Mouse (Mus musculus): ENCODE data around the gene Fam241b. TPM values are rescaled to one million over a fixed set of nuclear protein-coding genes. Genes with fewer than 3 reads are reported as not detected.

Gene Fam241b
- polyA plus RNA-seq, 1 experiment from 2014 or later: 110 TPM

DNA sequence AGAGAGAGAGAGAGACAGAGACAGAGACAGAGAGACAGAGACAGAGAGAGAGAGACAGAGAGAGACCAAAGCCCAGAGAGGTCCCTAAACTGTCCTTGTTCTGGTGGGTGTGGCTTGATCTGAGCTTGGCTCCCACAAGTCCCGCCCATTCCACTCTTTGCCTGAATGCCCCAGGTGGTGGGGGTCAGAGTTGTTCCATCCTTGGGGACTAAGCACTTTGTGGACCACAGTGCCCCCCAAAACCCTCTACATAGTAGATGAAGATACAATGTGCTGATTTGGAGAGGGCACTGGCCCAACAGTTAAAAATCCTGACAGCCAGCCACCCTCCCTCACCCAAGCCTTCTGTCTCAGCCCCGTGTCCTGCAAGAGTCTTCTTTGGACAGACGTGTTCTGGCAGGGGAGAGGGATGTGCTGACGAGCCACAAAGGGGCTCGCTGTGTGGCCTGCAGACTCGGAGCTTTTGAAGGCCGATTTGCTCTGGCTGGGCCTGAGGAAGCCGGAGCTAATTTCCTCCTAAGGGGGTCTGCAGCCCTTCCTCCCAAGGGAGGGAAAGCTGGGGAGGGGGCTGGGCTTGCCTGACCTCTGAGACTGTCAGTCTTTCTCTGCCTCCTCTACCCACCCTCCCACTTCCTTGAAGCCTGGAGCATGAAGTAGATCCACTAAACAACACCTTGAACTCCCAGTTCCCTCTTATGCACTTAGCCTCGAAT lies 29.3 kb upstream of the Fam241b start:
- ATAC-seq: peak; percentile 75
- 4% methylated on average over 9 of the region's 9 CpGs for WGBS
- no peak overlapping the region for H3K27ac ChIP-seq
- no peak overlapping the region for H3K9ac ChIP-seq (replicated peaks)
- peaks cover 25% of the 10 kb centered on the region for H3K4me1 ChIP-seq (replicated peaks)
- no peak overlapping the region for H3K4me3 ChIP-seq (replicated peaks)
- H3K27me3 ChIP-seq: peaks cover 67% of the 10 kb centered on the region
- no peaks in the 10 kb centered on the region for H3K36me3 ChIP-seq
- H3K9me3 ChIP-seq: no peaks in the 10 kb centered on the region; the same call in 1 of the 2 replicates
- 0 out of 2 replicates have a peak overlapping the region, but pooled peaks have one; percentile 2 for H3K4me2 ChIP-seq (replicated peaks)

DNA sequence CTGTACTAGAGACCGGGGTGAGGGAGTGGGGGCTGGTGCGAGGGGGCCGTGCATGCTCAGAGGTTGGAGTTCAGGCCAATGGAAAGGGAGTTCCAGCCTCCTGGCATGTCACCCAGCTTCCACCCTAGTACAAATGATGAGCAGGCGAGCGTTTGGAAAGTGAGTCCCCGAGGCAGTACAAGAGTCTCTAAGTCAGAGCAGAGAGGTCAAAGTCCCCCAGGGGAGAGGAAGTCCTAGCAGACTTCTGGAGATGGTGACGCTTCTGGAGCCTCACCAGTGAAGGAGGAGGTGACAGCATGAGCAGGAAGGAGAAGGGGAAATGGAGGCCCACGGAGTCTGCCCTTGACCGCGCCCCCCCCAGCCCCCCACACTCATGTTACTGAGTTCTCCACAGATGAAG lies 18.7 kb upstream of the Fam241b start:
- Histone ChIP-seq H3K27ac (no peak overlapping the region), H3K9me3 (no peaks in the 10 kb centered on the region), H3K9ac (replicated peaks) (no peak overlapping the region), H3K4me3 (replicated peaks) (no peak overlapping the region), H3K36me3 (no peaks in the 10 kb centered on the region), H3K4me2 (replicated peaks) (no peak overlapping the region), H3K4me1 (replicated peaks) (no peaks in the 10 kb centered on the region), H3K27me3 (peaks cover 7% of the 10 kb centered on the region)
- 57% methylated on average over 10 of the region's 10 CpGs for WGBS
- ATAC-seq: no peak

DNA sequence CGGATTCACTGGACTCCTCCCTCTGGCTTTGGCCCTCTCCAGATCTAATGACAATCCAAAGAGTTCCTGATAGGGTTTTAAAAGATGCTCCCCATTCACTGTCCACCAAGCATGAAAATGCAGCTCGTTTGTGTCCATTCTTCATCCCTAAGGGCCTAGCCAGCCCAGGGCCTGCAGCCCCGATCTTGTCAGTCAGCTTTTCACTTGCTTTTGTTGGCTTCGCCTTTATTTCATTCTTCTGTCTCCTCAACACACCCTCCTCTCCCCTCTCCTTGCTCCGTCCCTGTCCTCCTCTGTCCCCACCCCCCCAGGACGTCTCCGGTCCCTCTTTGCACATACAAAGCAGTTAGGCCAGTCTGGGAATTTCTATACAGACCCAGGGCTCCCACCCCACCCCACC lies 6.2 kb upstream of the Fam241b start:
- no peak overlapping the region for H3K4me2 ChIP-seq (replicated peaks)
- ATAC-seq: no peak
- 8% methylated on average over 7 of the region's 7 CpGs for WGBS
- no peak overlapping the region for H3K9ac ChIP-seq (replicated peaks)
- H3K27ac ChIP-seq: no peak overlapping the region
- H3K4me1 ChIP-seq (replicated peaks): peaks cover 8% of the 10 kb centered on the region
- no peaks in the 10 kb centered on the region for H3K9me3 ChIP-seq
- peaks cover 30% of the 10 kb centered on the region for H3K27me3 ChIP-seq
- H3K36me3 ChIP-seq: no peaks in the 10 kb centered on the region
- no peak overlapping the region for H3K4me3 ChIP-seq (replicated peaks)

DNA sequence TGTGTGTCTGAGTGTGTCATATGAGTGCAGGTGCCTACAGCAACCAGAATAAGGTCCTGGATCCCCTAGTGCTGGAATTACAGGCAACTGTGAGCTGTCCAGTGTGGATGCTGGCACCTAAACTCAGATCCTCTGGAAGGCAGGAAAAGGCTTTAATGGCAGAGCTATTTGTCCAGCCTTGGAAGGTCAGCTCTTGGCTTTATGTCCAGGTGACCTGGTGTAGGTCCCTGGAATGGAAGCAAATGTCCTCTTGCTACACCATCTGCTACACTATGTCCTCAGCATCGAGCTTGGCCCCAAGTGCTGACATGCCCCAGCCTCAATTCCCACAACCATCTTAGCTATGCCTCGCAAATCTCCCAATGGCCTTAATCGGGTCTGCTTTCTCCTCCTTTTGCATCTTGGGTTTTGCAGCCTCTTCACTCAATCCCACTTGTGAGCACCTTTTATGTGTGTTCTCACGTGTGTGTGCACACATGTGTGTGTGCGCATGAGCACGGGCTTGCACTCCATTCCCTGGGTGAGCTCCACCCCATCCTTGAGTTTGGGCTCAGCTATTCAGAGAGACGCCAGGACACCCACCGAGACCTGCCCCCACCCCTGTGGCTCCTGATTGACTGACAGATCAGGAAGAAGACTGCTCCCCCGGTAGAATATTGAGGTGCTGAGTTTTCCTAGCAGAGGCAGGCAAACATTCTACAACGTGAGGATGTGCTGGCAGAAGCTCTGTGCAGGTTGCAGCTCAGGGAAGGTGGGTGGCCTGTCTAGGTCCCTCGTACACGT lies 3.9 kb upstream of the Fam241b start:
- Histone ChIP-seq H3K9ac (replicated peaks) (no peak overlapping the region), H3K36me3 (no peaks in the 10 kb centered on the region), H3K9me3 (no peaks in the 10 kb centered on the region), H3K27ac (no peak overlapping the region), H3K27me3 (peaks cover 26% of the 10 kb centered on the region), H3K4me3 (replicated peaks) (no peak overlapping the region), H3K4me1 (replicated peaks) (peaks cover 8% of the 10 kb centered on the region), H3K4me2 (replicated peaks) (no peak overlapping the region)
- 47% methylated on average over 12 of the region's 12 CpGs for WGBS
- ATAC-seq: no peak

DNA sequence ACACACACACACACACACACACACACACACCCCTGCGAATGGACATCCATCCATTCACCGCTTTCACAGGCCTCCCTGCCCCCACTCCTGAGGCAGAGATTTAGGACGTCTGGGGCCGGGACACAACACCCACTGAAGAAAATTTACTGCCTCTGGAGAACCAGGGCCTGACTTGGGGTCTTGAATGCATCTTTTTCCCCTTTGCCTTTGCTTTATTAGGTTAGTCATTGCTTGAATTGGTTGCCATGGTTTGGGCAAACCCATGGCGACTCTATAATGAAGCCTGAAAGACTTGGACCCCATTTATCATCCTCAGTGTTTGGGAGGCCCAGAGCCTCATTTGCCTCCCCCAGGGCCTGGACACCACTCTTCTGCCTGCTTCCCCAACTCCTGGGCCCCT lies 2.2 kb upstream of the Fam241b start:
- Histone ChIP-seq H3K36me3 (no peaks in the 10 kb centered on the region), H3K9me3 (no peaks in the 10 kb centered on the region), H3K4me3 (replicated peaks) (no peak overlapping the region), H3K4me1 (replicated peaks) (peaks cover 8% of the 10 kb centered on the region), H3K27ac (no peak overlapping the region), H3K27me3 (peaks cover 25% of the 10 kb centered on the region), H3K4me2 (replicated peaks) (no peak overlapping the region), H3K9ac (replicated peaks) (no peak overlapping the region)
- WGBS: 54% methylated on average over 5 of the region's 5 CpGs
- no peak for ATAC-seq

DNA sequence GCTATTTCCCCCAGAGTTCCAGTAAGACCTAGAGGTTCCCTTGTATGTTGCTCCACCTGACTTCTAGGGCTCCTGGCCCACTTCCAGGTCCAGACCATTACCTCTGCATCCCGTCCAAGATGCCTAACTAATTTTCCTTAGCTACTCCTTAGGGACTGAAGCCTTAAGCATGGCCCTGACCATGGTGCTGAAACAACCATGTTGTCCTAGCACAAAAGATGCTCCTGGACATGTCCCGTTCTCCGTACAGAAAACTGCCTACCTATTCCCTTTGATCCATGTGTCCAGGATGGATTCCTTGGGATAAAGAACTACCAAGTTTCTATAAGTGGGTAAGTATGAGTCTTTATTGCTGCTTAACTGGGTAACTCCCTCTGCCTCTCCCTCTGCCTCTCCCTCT lies 5.7 kb downstream of the Fam241b start:
- Histone ChIP-seq H3K36me3 (no peaks in the 10 kb centered on the region), H3K4me3 (replicated peaks) (no peak overlapping the region), H3K9me3 (no peaks in the 10 kb centered on the region), H3K27me3 (peaks cover 67% of the 10 kb centered on the region), H3K27ac (no peak overlapping the region), H3K9ac (replicated peaks) (no peak overlapping the region), H3K4me2 (replicated peaks) (no peak overlapping the region), H3K4me1 (replicated peaks) (peaks cover 11% of the 10 kb centered on the region)
- no peak for ATAC-seq
- 17% methylated on average over 3 of the region's 3 CpGs for WGBS

DNA sequence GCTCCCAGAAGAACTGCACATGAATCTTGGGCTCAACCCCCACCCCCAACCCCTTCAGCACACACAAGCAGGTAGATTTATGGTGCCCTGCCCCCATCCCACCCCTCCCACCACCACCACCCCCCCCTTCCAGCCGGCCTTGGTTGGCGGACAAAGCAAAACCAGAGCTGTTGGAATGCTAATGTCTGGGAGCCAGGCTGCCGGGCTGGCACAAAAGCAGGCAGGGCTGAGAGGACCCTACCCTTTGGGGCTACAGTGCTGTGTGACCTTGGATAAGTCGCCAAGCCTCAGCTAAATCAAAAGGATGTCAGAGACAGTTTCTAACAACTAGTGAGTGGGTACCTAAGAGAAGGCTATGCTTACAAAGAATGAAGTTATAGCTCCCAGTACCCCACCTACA lies 6.6 kb downstream of the Fam241b start:
- no peak for ATAC-seq
- no peak overlapping the region for H3K9ac ChIP-seq (replicated peaks)
- 2% methylated on average over 4 of the region's 4 CpGs for WGBS
- no peak overlapping the region for H3K4me3 ChIP-seq (replicated peaks)
- H3K4me1 ChIP-seq (replicated peaks): peaks cover 17% of the 10 kb centered on the region
- H3K36me3 ChIP-seq: no peaks in the 10 kb centered on the region
- no peak overlapping the region for H3K4me2 ChIP-seq (replicated peaks)
- H3K27me3 ChIP-seq: peaks cover 76% of the 10 kb centered on the region
- H3K27ac ChIP-seq: no peak overlapping the region
- no peaks in the 10 kb centered on the region for H3K9me3 ChIP-seq

DNA sequence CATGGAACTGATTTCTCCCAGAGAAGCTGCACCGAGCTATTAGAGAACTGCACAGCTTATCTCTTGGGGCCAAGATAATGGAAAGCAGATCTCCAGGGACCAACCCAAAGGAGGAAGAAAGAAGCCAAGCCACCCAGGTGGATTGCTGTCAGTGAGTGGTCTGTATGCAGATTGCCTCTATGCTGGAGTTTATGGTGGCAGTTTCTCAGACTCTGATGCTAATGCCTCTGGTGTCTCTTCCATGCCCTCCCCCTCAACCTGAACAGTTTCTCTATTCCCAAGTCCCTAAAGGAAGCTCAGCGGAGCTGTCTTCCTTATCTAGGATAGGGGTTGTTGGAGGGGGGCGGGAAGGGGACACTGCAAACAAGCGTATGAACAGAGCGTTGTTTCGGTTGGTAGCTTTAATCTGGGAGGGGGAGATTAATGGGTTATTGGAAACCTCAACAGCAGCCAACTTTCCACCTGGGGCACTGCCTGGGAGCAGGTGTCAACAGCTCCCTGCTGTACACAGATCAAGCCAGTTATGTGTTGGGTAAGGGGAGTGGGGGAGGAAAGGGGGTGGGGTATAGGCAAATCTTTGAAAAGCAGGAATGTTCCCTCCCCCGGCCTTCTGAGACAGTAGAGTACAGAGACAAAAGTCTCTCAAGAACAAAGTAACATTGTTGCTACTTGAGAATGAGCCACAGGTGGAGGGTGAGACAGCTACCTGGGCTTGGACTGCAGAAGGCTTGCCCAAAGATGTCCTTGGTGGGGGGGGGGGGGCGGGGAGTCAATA lies 7.8 kb downstream of the Fam241b start:
- Histone ChIP-seq H3K36me3 (no peaks in the 10 kb centered on the region), H3K9me3 (no peaks in the 10 kb centered on the region), H3K4me1 (replicated peaks) (peaks cover 17% of the 10 kb centered on the region), H3K4me3 (replicated peaks) (no peak overlapping the region), H3K27me3 (peaks cover 88% of the 10 kb centered on the region), H3K9ac (replicated peaks) (no peak overlapping the region), H3K4me2 (replicated peaks) (no peak overlapping the region), H3K27ac (no peak overlapping the region)
- no peak for ATAC-seq
- WGBS: 3% methylated on average over 8 of the region's 8 CpGs

DNA sequence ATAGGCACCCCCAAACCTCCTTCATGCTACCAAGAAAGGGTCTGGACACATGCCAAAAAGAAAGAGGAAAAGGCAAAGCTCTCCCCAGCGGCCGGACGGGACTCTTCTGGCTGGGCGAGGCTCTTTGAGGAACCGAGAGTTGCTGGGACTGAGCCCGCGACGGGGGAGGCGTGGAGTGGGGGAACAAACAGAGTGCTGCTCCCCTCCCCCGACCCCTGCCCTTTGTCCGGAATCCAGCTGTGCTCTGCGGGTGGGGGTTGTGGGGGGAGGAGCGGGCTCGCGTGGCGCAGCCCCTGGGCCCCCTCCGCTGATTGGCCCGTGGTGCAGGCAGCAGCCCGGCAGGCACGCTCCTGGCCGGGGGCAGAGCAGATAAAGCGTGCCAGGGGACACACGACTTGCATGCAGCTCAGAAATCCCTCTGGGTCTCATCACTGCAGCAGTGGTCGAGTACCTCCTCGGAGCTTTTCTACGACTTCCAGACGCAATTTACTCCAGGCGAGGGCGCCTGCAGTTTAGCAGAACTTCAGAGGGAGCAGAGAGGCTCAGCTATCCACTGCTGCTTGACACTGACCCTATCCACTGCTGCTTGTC lies 10.9 kb downstream of the Fam241b start, which contains the start of gene Neurog3:
TSS of gene Neurog3 (plus strand) at position 400 of the 591 bp plus-strand sequence.
- Histone ChIP-seq H3K36me3 (no peaks in the 10 kb centered on the region), H3K4me1 (replicated peaks) (peaks cover 17% of the 10 kb centered on the region), H3K9me3 (no peaks in the 10 kb centered on the region), H3K4me3 (replicated peaks) (peak within 1 kb of the TSS; percentile 23), H3K9ac (replicated peaks) (no peak within 1 kb of the TSS), H3K4me2 (replicated peaks) (peak within 1 kb of the TSS; percentile 47), H3K27me3 (peaks cover 100% of the 10 kb centered on the region), H3K27ac (no peak within 1 kb of the TSS)
- ATAC-seq: no peak
- WGBS: under 1% methylated on average over 26 of the region's 29 CpGs

DNA sequence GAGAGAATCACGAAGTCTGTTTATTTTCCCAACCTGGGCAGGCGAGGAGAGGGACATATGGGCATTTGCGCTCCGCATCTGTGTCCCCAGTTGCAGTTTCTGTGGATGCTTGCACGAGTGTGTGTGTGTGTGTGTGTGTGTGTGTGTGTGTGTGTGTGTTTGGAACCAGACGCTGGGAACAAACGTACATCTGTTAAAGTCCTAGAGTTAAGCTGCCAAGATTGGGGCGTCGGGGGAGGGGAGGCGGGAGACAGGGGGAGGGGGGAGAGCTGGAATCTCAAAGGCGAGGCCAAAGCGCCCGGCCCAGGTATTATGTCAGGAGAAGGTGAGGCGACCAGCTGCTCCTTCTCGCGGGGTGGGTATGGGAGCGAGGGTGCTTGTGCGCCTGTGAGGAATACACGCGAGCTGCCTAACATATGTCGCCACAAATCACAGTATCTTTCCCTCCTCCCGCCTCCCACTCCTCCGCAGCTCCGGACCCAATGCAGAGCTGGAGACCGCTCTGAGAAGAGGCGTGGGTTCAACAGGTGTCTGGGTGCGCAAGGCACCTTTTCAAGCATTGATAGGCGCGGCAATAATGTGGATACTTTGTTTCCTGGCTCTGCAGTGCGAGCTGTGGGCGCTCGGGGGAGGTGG lies 15.3 kb downstream of the Fam241b start:
- ATAC-seq: no peak
- no peak overlapping the region for H3K27ac ChIP-seq
- no peaks in the 10 kb centered on the region for H3K36me3 ChIP-seq
- H3K4me3 ChIP-seq (replicated peaks): no peak overlapping the region
- H3K9me3 ChIP-seq: no peaks in the 10 kb centered on the region
- peak overlapping the region; percentile 23; the same call in 1 of the 2 replicates for H3K4me2 ChIP-seq (replicated peaks)
- WGBS: 1% methylated on average over 32 of the region's 32 CpGs
- H3K4me1 ChIP-seq (replicated peaks): peaks cover 10% of the 10 kb centered on the region
- no peak overlapping the region for H3K9ac ChIP-seq (replicated peaks)
- peaks cover 83% of the 10 kb centered on the region for H3K27me3 ChIP-seq

DNA sequence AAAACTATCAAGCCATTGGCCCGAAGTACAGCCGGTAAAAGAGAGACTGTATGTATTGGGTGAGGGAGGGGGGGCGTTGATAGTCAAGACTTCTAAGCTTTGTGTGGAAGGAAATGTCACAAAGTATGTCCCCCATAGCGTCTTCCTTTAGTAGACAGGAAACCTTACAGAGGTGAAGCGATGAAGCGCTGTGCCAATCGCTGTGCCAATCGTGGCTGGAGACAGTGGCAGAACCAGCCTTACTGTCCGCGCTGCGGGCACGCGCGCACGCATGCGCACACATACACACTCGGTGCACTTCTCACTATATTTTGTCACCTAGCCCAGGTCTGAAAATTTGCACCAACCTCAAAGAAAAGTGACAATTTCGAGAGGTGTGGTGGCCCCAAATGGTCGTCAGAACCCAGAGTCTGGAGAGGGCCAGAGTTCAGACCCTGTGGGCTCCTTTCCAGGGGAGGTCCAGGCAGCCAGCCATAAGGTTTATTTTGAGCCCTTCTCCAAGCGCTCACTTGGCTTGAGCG lies 15.9 kb downstream of the Fam241b start:
- H3K9ac ChIP-seq (replicated peaks): no peak overlapping the region
- peaks cover 3% of the 10 kb centered on the region for H3K4me1 ChIP-seq (replicated peaks)
- H3K4me3 ChIP-seq (replicated peaks): 0 out of 2 replicates have a peak overlapping the region, but pooled peaks have one; percentile 2
- no peak overlapping the region for H3K27ac ChIP-seq
- 48% methylated on average over 21 of the region's 21 CpGs for WGBS
- no peaks in the 10 kb centered on the region for H3K9me3 ChIP-seq
- ATAC-seq: no peak
- peak overlapping the region; percentile 23; the same call in 1 of the 2 replicates for H3K4me2 ChIP-seq (replicated peaks)
- peaks cover 76% of the 10 kb centered on the region for H3K27me3 ChIP-seq
- no peaks in the 10 kb centered on the region for H3K36me3 ChIP-seq
